Mouse (Mus musculus): Measurements from ENCODE around the gene Phyhd1.

DNA sequence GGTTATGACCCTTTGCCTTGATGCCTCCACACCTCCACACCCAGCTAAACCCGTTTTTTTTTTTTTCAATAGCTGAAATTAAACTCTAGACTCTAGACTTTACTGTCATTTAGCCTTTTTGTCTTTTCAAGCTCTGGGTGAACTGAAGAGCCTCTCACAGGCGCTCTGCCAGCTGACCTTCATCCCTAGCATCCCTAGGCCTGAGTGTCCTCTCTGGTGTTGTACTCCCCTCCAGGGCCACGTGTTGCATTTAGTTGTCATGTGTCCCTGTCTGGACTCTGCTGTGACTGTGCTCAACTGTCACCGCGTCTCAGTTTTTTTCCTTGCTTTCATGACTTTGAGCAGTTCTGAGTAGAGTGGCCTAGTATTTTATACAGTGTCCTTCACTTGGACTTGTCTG, 34.0 kb downstream of the Phyhd1 start:
- TF ChIP-seq CTCF (IDR thresholded peaks at IDR 0.05; ENCODE audit: control insufficient read depth, insufficient read depth, insufficient replicate concordance, low read depth, low read length) (no peak), POLR2A (IDR thresholded peaks at IDR 0.05; ENCODE audit: control insufficient read depth, low read depth, low read length) (no peak)
